Mouse (Mus musculus) induced T-regulatory cell, adult 2 months (primary cell): Measurements from ENCODE around the gene Il11ra1.
"Not testable (repeated sequence)": the region's sequence is repeated elsewhere in the genome, so short reads cannot be mapped to it uniquely, and the experiment has no call there.

Experiments
- DNase-seq: peaks from one replicate; pipeline ENCODE4 v3.0.0-alpha.2; 2012; ENCODE audit warnings: low read depth

The Il11ra1 gene

GRCm38 (mm10) chr4:41699783-41700182, at the start of gene Il11ra1:
TSS of gene Il11ra1 (plus strand) at chr4:41699989.
- DNase-seq: not testable (repeated sequence)

- DNase-seq: peak; percentile 68
Measured at GRCm38 (mm10) chr4:41653296-41653695, 46.5 kb upstream of the Il11ra1 start.

GRCm38 (mm10) chr4:41653730-41654129, 46.1 kb upstream of the Il11ra1 start:
- no peak for DNase-seq

- DNase-seq: peak; percentile 27
Measured at GRCm38 (mm10) chr4:41654217-41654616, 45.6 kb upstream of the Il11ra1 start.

- no peak for DNase-seq
Measured at GRCm38 (mm10) chr4:41655525-41655924, 44.3 kb upstream of the Il11ra1 start.

- peak; percentile 12 for DNase-seq
Measured at GRCm38 (mm10) chr4:41658566-41659384, 41.0 kb upstream of the Il11ra1 start.

GRCm38 (mm10) chr4:41659556-41659955, 40.2 kb upstream of the Il11ra1 start:
- DNase-seq: no peak

- no peak for DNase-seq
Measured at GRCm38 (mm10) chr4:41660851-41661430, 38.8 kb upstream of the Il11ra1 start.

GRCm38 (mm10) chr4:41662723-41663122, 37.1 kb upstream of the Il11ra1 start:
- DNase-seq: no peak

GRCm38 (mm10) chr4:41663614-41664013, 36.2 kb upstream of the Il11ra1 start:
- DNase-seq: no peak

GRCm38 (mm10) chr4:41664533-41664932, 35.3 kb upstream of the Il11ra1 start:
- peak; percentile 29 for DNase-seq

GRCm38 (mm10) chr4:41665009-41665675, 34.6 kb upstream of the Il11ra1 start:
- no peak for DNase-seq

GRCm38 (mm10) chr4:41666646-41667045, 33.1 kb upstream of the Il11ra1 start:
- DNase-seq: no peak

- no peak for DNase-seq
Measured at GRCm38 (mm10) chr4:41670836-41671235, 29.0 kb upstream of the Il11ra1 start.

GRCm38 (mm10) chr4:41671500-41671899, 28.3 kb upstream of the Il11ra1 start:
- DNase-seq: no peak

- no peak for DNase-seq
Measured at GRCm38 (mm10) chr4:41671963-41672480, 27.8 kb upstream of the Il11ra1 start.

- DNase-seq: no peak
Measured at GRCm38 (mm10) chr4:41672522-41672963, 27.2 kb upstream of the Il11ra1 start.

- DNase-seq: no peak
Measured at GRCm38 (mm10) chr4:41673186-41673585, 26.6 kb upstream of the Il11ra1 start.

GRCm38 (mm10) chr4:41676248-41677005, 23.4 kb upstream of the Il11ra1 start:
- DNase-seq: no peak

GRCm38 (mm10) chr4:41677006-41677629, 22.7 kb upstream of the Il11ra1 start:
- DNase-seq: no peak

- DNase-seq: no peak
Measured at GRCm38 (mm10) chr4:41678863-41679262, 20.9 kb upstream of the Il11ra1 start.
